Mouse (Mus musculus) E14TG2a.4 (cell line): ENCODE data around the gene Dnaic1.

Source experiments
- CTCF ChIP-seq: conservative IDR thresholded peaks from 2 replicates; pipeline ENCODE4 v1.5.1; 2014; ENCODE audit warnings: low read length
- NANOG ChIP-seq: IDR thresholded peaks from 2 replicates; pipeline ENCODE4 v1.6.1; 2014; ENCODE audit warnings: borderline replicate concordance, low read length, mixed read lengths
- POU5F1 ChIP-seq: IDR thresholded peaks from 2 replicates; pipeline ENCODE4 v1.6.1; 2014; ENCODE audit warnings: low read length, borderline replicate concordance

DNA sequence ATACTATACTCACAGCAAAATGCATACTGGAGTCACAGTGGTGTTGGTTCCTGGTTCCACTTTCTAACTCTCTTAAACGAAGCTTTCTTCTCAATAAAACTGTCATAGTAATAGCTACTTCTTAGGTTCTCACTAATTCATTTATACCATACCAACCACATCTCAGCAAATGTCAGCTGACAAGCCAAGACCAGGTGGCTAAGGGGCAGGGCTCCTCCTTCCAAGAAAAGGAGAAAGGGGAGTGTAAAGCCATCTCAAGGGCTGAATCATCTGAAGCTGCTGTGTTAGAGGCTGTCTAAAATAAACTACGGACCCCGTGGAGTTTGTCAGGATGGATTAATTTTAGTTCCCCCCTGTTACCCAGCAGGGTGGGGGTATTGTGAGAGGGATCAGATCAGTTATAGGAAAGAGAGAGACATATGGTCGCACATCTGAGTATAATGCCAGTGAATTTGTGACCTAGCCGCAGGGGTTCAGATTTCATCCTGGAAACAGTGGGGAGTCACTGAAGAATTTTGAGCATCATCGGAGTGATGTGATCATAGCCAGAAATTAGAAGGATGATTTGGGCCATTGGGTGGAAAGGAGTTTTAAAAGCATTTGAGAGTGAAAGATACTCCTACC lies 71.7 kb downstream of the Dnaic1 start:
- TF ChIP-seq CTCF (no peak), POU5F1 (no peak), NANOG (no peak)
